28 mouse cellular contexts compared by ENCODE assay signal in genomic region chr14:32796375-32796774, GRCm38 (mm10). TPM values are rescaled to one million over a fixed set of nuclear protein-coding genes. Genes with fewer than 3 reads are reported as not detected.
DNase-seq lines count a peak whose midpoint lies in the region; ATAC-seq lines count a peak whose summit lies in the region.
"Had no signal": no experiment of that assay in that cellular context is flagged by ENCODE, and none has a peak within 500 bp of the region (broad histone marks: within the 10 kb centered on the region; RNA-seq: fewer than 3 reads in every experiment).

No protein-coding gene starts in this region.

- no peak overlapping the region for H3K4me2 ChIP-seq in embryonic facial prominence, embryonic 14.5 days (ENCODE audit: low read depth, low read length)
- no peak overlapping the region for H3K4me2 ChIP-seq in midbrain, embryonic 12.5 days (replicated peaks)
- H3K4me2 ChIP-seq in midbrain, embryonic 15.5 days: no peak overlapping the region
- H3K4me2 ChIP-seq in hindbrain, embryonic 13.5 days: no peak overlapping the region
- H3K4me2 ChIP-seq in neural tube, embryonic 14.5 days (ENCODE audit: low read depth, low read length): no peak overlapping the region
- H3K4me2 ChIP-seq: embryonic facial prominence, embryonic 13.5 days; forebrain, embryonic 15.5 days; heart, embryonic 11.5 days; hindbrain, embryonic 15.5 days; limb, embryonic 15.5 days; lung, embryonic 14.5 days had no signal

- H3K4me3 ChIP-seq in embryonic facial prominence, embryonic 14.5 days (ENCODE audit: low read depth, low read length): no peak overlapping the region
- no peak overlapping the region for H3K4me3 ChIP-seq in embryonic facial prominence, embryonic 10.5 days
- no peak overlapping the region for H3K4me3 ChIP-seq in midbrain, embryonic 12.5 days
- H3K4me3 ChIP-seq in midbrain, embryonic 15.5 days: no peak overlapping the region
- H3K4me3 ChIP-seq in hindbrain, embryonic 13.5 days: no peak overlapping the region
- H3K4me3 ChIP-seq in neural tube, embryonic 14.5 days (ENCODE audit: low read depth, low read length): no peak overlapping the region
- H3K4me3 ChIP-seq: embryonic facial prominence, embryonic 13.5 days; forebrain, embryonic 15.5 days; hindbrain, embryonic 15.5 days; left cerebral cortex, adult 2 months; limb, embryonic 15.5 days had no signal

- H3K27ac ChIP-seq in embryonic facial prominence, embryonic 14.5 days (replicated peaks; ENCODE audit: low read depth, low read length): no peak overlapping the region
- no peak overlapping the region for H3K27ac ChIP-seq in embryonic facial prominence, embryonic 10.5 days (replicated peaks)
- 0 out of 2 replicates have a peak overlapping the region, but pooled peaks have one; percentile 3 for H3K27ac ChIP-seq in midbrain, embryonic 12.5 days (replicated peaks)
- no peak overlapping the region for H3K27ac ChIP-seq in midbrain, embryonic 15.5 days
- no peak overlapping the region for H3K27ac ChIP-seq in hindbrain, embryonic 13.5 days
- H3K27ac ChIP-seq in neural tube, embryonic 14.5 days (ENCODE audit: low read depth, low read length): no peak overlapping the region
- H3K27ac ChIP-seq: embryonic facial prominence, embryonic 13.5 days; forebrain, embryonic 15.5 days; hindbrain, embryonic 15.5 days; left cerebral cortex, adult 2 months; limb, embryonic 15.5 days; liver, embryonic 14.5 days had no signal

- H3K36me3 ChIP-seq in embryonic facial prominence, embryonic 14.5 days (ENCODE audit: control insufficient read depth, insufficient read depth, low read length): no peaks in the 10 kb centered on the region
- H3K36me3 ChIP-seq in embryonic facial prominence, embryonic 10.5 days (replicated peaks): no peaks in the 10 kb centered on the region
- H3K36me3 ChIP-seq in midbrain, embryonic 12.5 days: no peaks in the 10 kb centered on the region
- no peaks in the 10 kb centered on the region for H3K36me3 ChIP-seq in midbrain, embryonic 15.5 days (replicated peaks)
- H3K36me3 ChIP-seq in hindbrain, embryonic 13.5 days: no peaks in the 10 kb centered on the region
- H3K36me3 ChIP-seq in neural tube, embryonic 14.5 days (ENCODE audit: control insufficient read depth, insufficient read depth, low read length): no peaks in the 10 kb centered on the region
- H3K36me3 ChIP-seq: embryonic facial prominence, embryonic 13.5 days; forebrain, embryonic 15.5 days; hindbrain, embryonic 15.5 days; limb, embryonic 15.5 days had no signal

- ATAC-seq in embryonic facial prominence, embryonic 14.5 days (ENCODE audit: low read depth): peak; percentile 53; the same call in 1 of the 2 replicates
- ATAC-seq in midbrain, embryonic 12.5 days (ENCODE audit: low FRiP score, low read depth): 0 out of 2 replicates have a peak, but pooled peaks have one; percentile 27
- no peak for ATAC-seq in midbrain, embryonic 15.5 days (replicated peaks)
- 0 out of 2 replicates have a peak, but pooled peaks have one; percentile 10 for ATAC-seq in hindbrain, embryonic 13.5 days (ENCODE audit: low FRiP score)
- ATAC-seq in neural tube, embryonic 14.5 days (ENCODE audit: low read depth): peak; percentile 38; the same call in 1 of the 2 replicates
- ATAC-seq: forebrain, embryonic 15.5 days had no signal

- H3K4me1 ChIP-seq in embryonic facial prominence, embryonic 14.5 days (ENCODE audit: control insufficient read depth, insufficient read depth, low read length): no peaks in the 10 kb centered on the region
- peaks cover 8% of the 10 kb centered on the region for H3K4me1 ChIP-seq in embryonic facial prominence, embryonic 10.5 days
- H3K4me1 ChIP-seq in midbrain, embryonic 12.5 days: peaks cover 13% of the 10 kb centered on the region; the same call in 1 of the 2 replicates
- H3K4me1 ChIP-seq in midbrain, embryonic 15.5 days: peaks cover 7% of the 10 kb centered on the region
- peaks cover 9% of the 10 kb centered on the region for H3K4me1 ChIP-seq in hindbrain, embryonic 13.5 days (replicated peaks)
- no peaks in the 10 kb centered on the region for H3K4me1 ChIP-seq in neural tube, embryonic 14.5 days (ENCODE audit: control insufficient read depth, insufficient read depth, low read length)
- H3K4me1 ChIP-seq: embryonic facial prominence, embryonic 13.5 days; forebrain, embryonic 15.5 days; hindbrain, embryonic 15.5 days; limb, embryonic 15.5 days had no signal

- no peaks in the 10 kb centered on the region for H3K9me3 ChIP-seq in embryonic facial prominence, embryonic 14.5 days (ENCODE audit: control insufficient read depth, low read length)
- no peaks in the 10 kb centered on the region for H3K9me3 ChIP-seq in embryonic facial prominence, embryonic 10.5 days
- H3K9me3 ChIP-seq in midbrain, embryonic 12.5 days: no peaks in the 10 kb centered on the region
- no peaks in the 10 kb centered on the region for H3K9me3 ChIP-seq in midbrain, embryonic 15.5 days
- H3K9me3 ChIP-seq in hindbrain, embryonic 13.5 days: no peaks in the 10 kb centered on the region
- H3K9me3 ChIP-seq in neural tube, embryonic 14.5 days (ENCODE audit: control insufficient read depth, low read length): no peaks in the 10 kb centered on the region
- H3K9me3 ChIP-seq: embryonic facial prominence, embryonic 13.5 days; forebrain, embryonic 15.5 days; hindbrain, embryonic 15.5 days; limb, embryonic 15.5 days had no signal

- WGBS in embryonic facial prominence, embryonic 14.5 days: 64% methylated on average over 8 of the region's 8 CpGs
- WGBS in embryonic facial prominence, embryonic 10.5 days: 75% methylated on average over 8 of the region's 8 CpGs
- 49% methylated on average over 8 of the region's 8 CpGs for WGBS in midbrain, embryonic 12.5 days
- 42% methylated on average over 8 of the region's 8 CpGs for WGBS in midbrain, embryonic 15.5 days
- WGBS in hindbrain, embryonic 13.5 days: 51% methylated on average over 8 of the region's 8 CpGs
- WGBS in neural tube, embryonic 14.5 days: 42% methylated on average over 8 of the region's 8 CpGs

- intact Hi-C loops in left cerebral cortex, postnatal 36 days (cut with DNase I): no loop called here

- H3K9ac ChIP-seq in embryonic facial prominence, embryonic 14.5 days (ENCODE audit: low read depth, low read length): no peak overlapping the region
- H3K9ac ChIP-seq in midbrain, embryonic 12.5 days (replicated peaks): no peak overlapping the region
- no peak overlapping the region for H3K9ac ChIP-seq in midbrain, embryonic 15.5 days
- no peak overlapping the region for H3K9ac ChIP-seq in hindbrain, embryonic 13.5 days
- H3K9ac ChIP-seq in neural tube, embryonic 14.5 days (replicated peaks; ENCODE audit: low read depth, low read length): no peak overlapping the region
- H3K9ac ChIP-seq: embryonic facial prominence, embryonic 13.5 days; forebrain, embryonic 15.5 days; hindbrain, embryonic 15.5 days; limb, embryonic 15.5 days; liver, embryonic 14.5 days; lung, embryonic 14.5 days had no signal

- DNase-seq in embryonic facial prominence, embryonic 14.5 days (ENCODE audit: low spot score): peak; percentile 36
- no peak for DNase-seq in embryonic facial prominence, embryonic 10.5 days (ENCODE audit: low spot score)
- DNase-seq in kidney, adult 18-20 months: no peak
- DNase-seq in left cerebral cortex, postnatal 36 days (ENCODE audit: low spot score in 2 of 2): no peak
- DNase-seq: adrenal gland, postnatal 10 days; cerebellum, adult 8-10 months; gastrocnemius, postnatal 10 days; kidney, adult 11 months; kidney, postnatal 4 days; left cerebral cortex, postnatal 4 days; lung, embryonic 14.5 days; thymus, postnatal 14 days had no signal

- no peaks in the 10 kb centered on the region for H3K27me3 ChIP-seq in embryonic facial prominence, embryonic 14.5 days (replicated peaks; ENCODE audit: control insufficient read depth, insufficient read depth, low read length)
- no peaks in the 10 kb centered on the region for H3K27me3 ChIP-seq in embryonic facial prominence, embryonic 10.5 days (replicated peaks; ENCODE audit: low read depth, poor library complexity, severe bottlenecking)
- H3K27me3 ChIP-seq in midbrain, embryonic 12.5 days: no peaks in the 10 kb centered on the region
- H3K27me3 ChIP-seq in midbrain, embryonic 15.5 days (replicated peaks): no peaks in the 10 kb centered on the region
- no peaks in the 10 kb centered on the region for H3K27me3 ChIP-seq in hindbrain, embryonic 13.5 days
- no peaks in the 10 kb centered on the region for H3K27me3 ChIP-seq in neural tube, embryonic 14.5 days (ENCODE audit: control insufficient read depth, insufficient read depth, low read length)
- H3K27me3 ChIP-seq: embryonic facial prominence, embryonic 13.5 days; forebrain, embryonic 15.5 days; hindbrain, embryonic 15.5 days; limb, embryonic 15.5 days had no signal

RNA-seq across cellular contexts. Expression of gene Tmem273, which starts 10.6 kb away (rescaled TPM):
- polyA plus RNA-seq in embryonic facial prominence, embryonic 14.5 days (2014; fragmentation: Nextera tagmentation; extraction: Ambion mirVana): 1.6 and 2.7 TPM in 2 replicates
- polyA plus RNA-seq in embryonic facial prominence, embryonic 10.5 days (2016; fragmentation: Nextera tagmentation; extraction: Ambion mirVana): 0.10 and 0.24 TPM in 2 replicates
- polyA plus RNA-seq in midbrain, embryonic 12.5 days (2016; fragmentation: Nextera tagmentation; extraction: Ambion mirVana): 0.35 and 0.56 TPM in 2 replicates
- polyA plus RNA-seq in midbrain, embryonic 15.5 days (2015; fragmentation: Nextera tagmentation; extraction: Ambion mirVana): 0.19 and 0.27 TPM in 2 replicates
- polyA plus RNA-seq in hindbrain, embryonic 13.5 days (2015; fragmentation: Nextera tagmentation; extraction: Ambion mirVana): 0.52 and 1.0 TPM in 2 replicates
- 0.46 and 0.72 TPM in 2 replicates for polyA plus RNA-seq in neural tube, embryonic 14.5 days (2014; fragmentation: Nextera tagmentation; extraction: Ambion mirVana)
- total RNA-seq in left cerebral cortex, postnatal 36 days (2021): under 1 TPM; 0.61 to 0.76 TPM
- total RNA-seq: left cerebral cortex, postnatal 4 days had no signal
- polyA plus RNA-seq: testis, adult 2 months had no signal

RNA-seq across cellular contexts. Expression of gene Fam170b, which starts 37.4 kb away (rescaled TPM):
- polyA plus RNA-seq in embryonic facial prominence, embryonic 14.5 days (2014; fragmentation: Nextera tagmentation; extraction: Ambion mirVana): not detected in 2 replicates
- not detected in 2 replicates for polyA plus RNA-seq in embryonic facial prominence, embryonic 10.5 days (2016; fragmentation: Nextera tagmentation; extraction: Ambion mirVana)
- polyA plus RNA-seq in midbrain, embryonic 12.5 days (2016; fragmentation: Nextera tagmentation; extraction: Ambion mirVana): not detected in 2 replicates
- polyA plus RNA-seq in midbrain, embryonic 15.5 days (2015; fragmentation: Nextera tagmentation; extraction: Ambion mirVana): not detected in 2 replicates
- not detected in 2 replicates for polyA plus RNA-seq in hindbrain, embryonic 13.5 days (2015; fragmentation: Nextera tagmentation; extraction: Ambion mirVana)
- not detected in 2 replicates for polyA plus RNA-seq in neural tube, embryonic 14.5 days (2014; fragmentation: Nextera tagmentation; extraction: Ambion mirVana)
- not detected for total RNA-seq in left cerebral cortex, postnatal 36 days (2021)
- total RNA-seq: adrenal gland, postnatal 10 days; gastrocnemius, postnatal 10 days; granulocyte monocyte progenitor cell, adult 5-6 weeks; left cerebral cortex, adult 2 months; left cerebral cortex, postnatal 4 days; megakaryocyte, adult 5-6 weeks had no signal
- polyA plus RNA-seq: cortical plate, adult 2 months; embryonic facial prominence, embryonic 13.5 days; forebrain, embryonic 15.5 days; heart, embryonic 11.5 days; limb, embryonic 15.5 days; spleen, adult 2 months had no signal
